Mouse (Mus musculus): ENCODE measurements around the gene Dhrs9. TPM values are rescaled to one million over a fixed set of nuclear protein-coding genes. Genes with fewer than 3 reads are reported as not detected.
A peak's percentile ranks its signal among the peaks of the same experiment; 100 is the strongest.

Gene Dhrs9
- polyA plus RNA-seq, 1 experiment from 2014 or later = 2.0 TPM

- no peak for ATAC-seq (ENCODE audit: insufficient read depth, low FRiP score)
- 44% methylated on average over 8 of the region's 8 CpGs for WGBS
- peaks cover 2% of the 10 kb centered on the region; the same call in 1 of the 2 replicates for H3K4me1 ChIP-seq (ENCODE audit: control insufficient read depth, insufficient read depth, low read length)
- no peaks in the 10 kb centered on the region for H3K27me3 ChIP-seq (ENCODE audit: control insufficient read depth, insufficient read depth, low read length)
- H3K27ac ChIP-seq (ENCODE audit: low read length) = no peak overlapping the region
- no peak overlapping the region for H3K4me2 ChIP-seq (ENCODE audit: low read depth, low read length)
- no peaks in the 10 kb centered on the region for H3K36me3 ChIP-seq (ENCODE audit: control insufficient read depth, insufficient read depth, low read length)
- no peak overlapping the region for H3K4me3 ChIP-seq (replicated peaks; ENCODE audit: low read length)
- no peak overlapping the region for H3K9ac ChIP-seq (ENCODE audit: low read length)
- no peaks in the 10 kb centered on the region for H3K9me3 ChIP-seq (replicated peaks; ENCODE audit: control insufficient read depth, low read length)
Observed at GRCm38 (mm10) chr2:69381740-69382139, 1.5 kb downstream of the Dhrs9 start.

DNA sequence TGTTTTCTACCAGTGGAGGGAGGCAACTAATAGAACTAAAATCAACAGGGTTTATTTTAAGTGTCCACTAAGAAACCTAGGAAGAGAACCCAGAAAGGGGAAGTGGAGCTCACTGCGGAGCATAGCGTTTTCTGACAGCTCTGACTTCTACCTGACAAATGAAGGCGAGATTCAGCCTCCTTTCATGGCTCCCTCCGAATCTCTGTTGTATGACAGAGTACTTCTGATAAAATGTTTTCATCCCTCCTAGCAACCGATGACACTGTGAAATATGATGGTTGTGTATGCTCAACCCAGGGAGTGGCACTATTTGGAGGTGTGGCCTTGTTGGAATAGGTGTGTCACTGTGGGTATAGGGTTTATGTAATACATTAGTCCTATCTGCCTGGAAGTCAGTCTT lies 2.6 kb downstream of the Dhrs9 start:
- peaks cover 2% of the 10 kb centered on the region; the same call in 1 of the 2 replicates for H3K4me1 ChIP-seq (ENCODE audit: control insufficient read depth, insufficient read depth, low read length)
- no peak overlapping the region for H3K4me3 ChIP-seq (replicated peaks; ENCODE audit: low read length)
- no peaks in the 10 kb centered on the region for H3K9me3 ChIP-seq (replicated peaks; ENCODE audit: control insufficient read depth, low read length)
- H3K27ac ChIP-seq (ENCODE audit: low read length) = no peak overlapping the region
- WGBS = 60% methylated on average over 5 of the region's 5 CpGs
- no peak for ATAC-seq (ENCODE audit: insufficient read depth, low FRiP score)
- H3K9ac ChIP-seq (ENCODE audit: low read length) = no peak overlapping the region
- H3K27me3 ChIP-seq (ENCODE audit: control insufficient read depth, insufficient read depth, low read length) = no peaks in the 10 kb centered on the region
- H3K36me3 ChIP-seq (ENCODE audit: control insufficient read depth, insufficient read depth, low read length) = no peaks in the 10 kb centered on the region
- H3K4me2 ChIP-seq (ENCODE audit: low read depth, low read length) = no peak overlapping the region

DNA sequence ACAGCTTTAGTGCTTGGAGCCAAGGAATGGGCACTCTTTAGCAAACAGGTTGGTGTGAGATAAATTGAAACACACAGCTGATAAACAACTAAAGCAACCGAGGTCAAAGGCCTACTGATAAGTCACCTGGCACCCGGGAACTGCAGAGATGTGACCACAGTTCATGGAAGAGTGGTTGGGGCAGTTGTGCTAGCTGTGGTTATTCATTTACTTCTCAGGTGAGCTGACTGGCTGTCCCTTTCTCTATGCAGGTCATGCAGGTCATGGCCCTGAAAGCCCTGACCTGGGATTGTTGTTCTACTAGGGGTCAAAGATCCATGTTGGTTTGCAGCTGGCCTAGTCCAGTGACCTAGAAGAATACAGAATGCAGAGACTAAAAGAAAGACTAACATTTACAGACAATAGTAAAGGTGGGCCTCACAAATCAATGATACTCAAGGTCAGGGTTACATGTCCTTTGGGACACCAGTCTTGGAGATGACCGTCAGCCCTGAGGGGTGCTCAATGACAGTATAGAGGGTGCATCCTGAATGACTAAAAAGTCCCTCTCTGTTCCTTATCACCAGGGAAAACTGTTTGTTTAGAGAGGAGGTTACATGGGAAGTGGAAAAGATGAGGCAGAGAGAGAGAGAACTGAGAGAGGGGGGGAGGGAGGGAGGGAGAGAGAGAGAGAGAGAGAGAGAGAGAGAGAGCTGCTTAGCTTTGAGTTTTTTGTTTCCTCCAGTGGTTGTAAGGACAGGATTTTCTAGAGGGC lies 6.0 kb downstream of the Dhrs9 start:
- no peaks in the 10 kb centered on the region for H3K36me3 ChIP-seq (ENCODE audit: control insufficient read depth, insufficient read depth, low read length)
- no peak overlapping the region for H3K4me3 ChIP-seq (replicated peaks; ENCODE audit: low read length)
- ATAC-seq (ENCODE audit: insufficient read depth, low FRiP score) = peak; percentile 58; the same call in 1 of the 2 replicates
- no peak overlapping the region for H3K9ac ChIP-seq (ENCODE audit: low read length)
- H3K4me1 ChIP-seq (ENCODE audit: control insufficient read depth, insufficient read depth, low read length) = no peaks in the 10 kb centered on the region
- H3K27me3 ChIP-seq (ENCODE audit: control insufficient read depth, insufficient read depth, low read length) = no peaks in the 10 kb centered on the region
- H3K27ac ChIP-seq (ENCODE audit: low read length) = no peak overlapping the region
- 49% methylated on average over 3 of the region's 3 CpGs for WGBS
- H3K9me3 ChIP-seq (replicated peaks; ENCODE audit: control insufficient read depth, low read length) = no peaks in the 10 kb centered on the region
- H3K4me2 ChIP-seq (ENCODE audit: low read depth, low read length) = no peak overlapping the region

- 80% methylated on average over 2 of the region's 2 CpGs for WGBS
Observed at GRCm38 (mm10) chr2:69393947-69394346, 13.7 kb downstream of the Dhrs9 start.

GRCm38 (mm10) chr2:69395597-69396248 lies 15.5 kb downstream of the Dhrs9 start:
- Histone ChIP-seq H3K4me2 (ENCODE audit: low read depth, low read length) (no peak overlapping the region), H3K27ac (ENCODE audit: low read length) (no peak overlapping the region), H3K27me3 (ENCODE audit: control insufficient read depth, insufficient read depth, low read length) (no peaks in the 10 kb centered on the region), H3K36me3 (ENCODE audit: control insufficient read depth, insufficient read depth, low read length) (no peaks in the 10 kb centered on the region), H3K4me1 (ENCODE audit: control insufficient read depth, insufficient read depth, low read length) (no peaks in the 10 kb centered on the region), H3K9ac (ENCODE audit: low read length) (no peak overlapping the region), H3K4me3 (replicated peaks; ENCODE audit: low read length) (no peak overlapping the region), H3K9me3 (replicated peaks; ENCODE audit: control insufficient read depth, low read length) (no peaks in the 10 kb centered on the region)
- 65% methylated on average over 9 of the region's 9 CpGs for WGBS
- ATAC-seq (ENCODE audit: insufficient read depth, low FRiP score) = no peak

More at GRCm38 (mm10) chr2:69393947-69394346, 13.7 kb downstream of the Dhrs9 start:
- Histone ChIP-seq H3K9me3 (replicated peaks; ENCODE audit: control insufficient read depth, low read length) (no peaks in the 10 kb centered on the region), H3K9ac (ENCODE audit: low read length) (no peak overlapping the region), H3K27me3 (ENCODE audit: control insufficient read depth, insufficient read depth, low read length) (no peaks in the 10 kb centered on the region), H3K4me3 (replicated peaks; ENCODE audit: low read length) (no peak overlapping the region), H3K27ac (ENCODE audit: low read length) (no peak overlapping the region), H3K4me1 (ENCODE audit: control insufficient read depth, insufficient read depth, low read length) (no peaks in the 10 kb centered on the region), H3K4me2 (ENCODE audit: low read depth, low read length) (no peak overlapping the region), H3K36me3 (ENCODE audit: control insufficient read depth, insufficient read depth, low read length) (no peaks in the 10 kb centered on the region)
- ATAC-seq (ENCODE audit: insufficient read depth, low FRiP score) = no peak

DNA sequence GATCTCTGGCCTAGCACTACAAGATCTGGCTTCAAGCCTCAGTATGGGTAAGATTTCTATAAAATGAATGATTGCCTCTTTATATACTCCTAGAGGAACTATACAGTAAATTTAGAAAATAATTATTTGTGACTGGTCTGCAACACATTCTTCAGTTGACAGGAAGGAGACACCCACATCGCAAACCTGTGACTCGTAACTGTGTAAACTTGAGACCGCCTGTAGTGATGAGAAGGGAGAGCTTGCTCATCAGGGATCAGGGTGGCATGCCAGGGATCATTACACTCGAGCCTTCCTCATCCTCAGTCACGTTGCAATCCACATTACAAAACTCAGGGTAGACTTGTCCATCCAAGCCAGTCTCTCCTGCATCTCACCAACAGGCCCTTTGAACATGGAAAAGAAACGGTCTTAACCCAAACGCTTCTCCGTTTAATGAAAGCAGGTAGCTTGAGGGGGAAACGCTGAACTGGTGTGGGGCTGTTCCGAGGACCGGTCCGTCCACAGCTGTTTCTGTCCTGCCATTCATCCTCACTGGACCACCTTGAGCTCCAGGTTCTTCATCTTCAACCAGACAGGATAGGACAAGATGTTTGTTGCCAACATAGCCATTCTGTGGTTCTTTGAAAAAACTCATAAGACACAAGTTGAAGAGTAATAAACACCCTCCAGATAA lies 16.7 kb downstream of the Dhrs9 start:
- H3K27ac ChIP-seq (ENCODE audit: low read length) = no peak overlapping the region
- no peak overlapping the region for H3K4me2 ChIP-seq (ENCODE audit: low read depth, low read length)
- H3K4me3 ChIP-seq (replicated peaks; ENCODE audit: low read length) = no peak overlapping the region
- WGBS = 82% methylated on average over 12 of the region's 12 CpGs
- H3K27me3 ChIP-seq (ENCODE audit: control insufficient read depth, insufficient read depth, low read length) = no peaks in the 10 kb centered on the region
- H3K9ac ChIP-seq (ENCODE audit: low read length) = no peak overlapping the region
- H3K9me3 ChIP-seq (replicated peaks; ENCODE audit: control insufficient read depth, low read length) = no peaks in the 10 kb centered on the region
- ATAC-seq (ENCODE audit: insufficient read depth, low FRiP score) = no peak
- H3K36me3 ChIP-seq (ENCODE audit: control insufficient read depth, insufficient read depth, low read length) = no peaks in the 10 kb centered on the region
- no peaks in the 10 kb centered on the region for H3K4me1 ChIP-seq (ENCODE audit: control insufficient read depth, insufficient read depth, low read length)

DNA sequence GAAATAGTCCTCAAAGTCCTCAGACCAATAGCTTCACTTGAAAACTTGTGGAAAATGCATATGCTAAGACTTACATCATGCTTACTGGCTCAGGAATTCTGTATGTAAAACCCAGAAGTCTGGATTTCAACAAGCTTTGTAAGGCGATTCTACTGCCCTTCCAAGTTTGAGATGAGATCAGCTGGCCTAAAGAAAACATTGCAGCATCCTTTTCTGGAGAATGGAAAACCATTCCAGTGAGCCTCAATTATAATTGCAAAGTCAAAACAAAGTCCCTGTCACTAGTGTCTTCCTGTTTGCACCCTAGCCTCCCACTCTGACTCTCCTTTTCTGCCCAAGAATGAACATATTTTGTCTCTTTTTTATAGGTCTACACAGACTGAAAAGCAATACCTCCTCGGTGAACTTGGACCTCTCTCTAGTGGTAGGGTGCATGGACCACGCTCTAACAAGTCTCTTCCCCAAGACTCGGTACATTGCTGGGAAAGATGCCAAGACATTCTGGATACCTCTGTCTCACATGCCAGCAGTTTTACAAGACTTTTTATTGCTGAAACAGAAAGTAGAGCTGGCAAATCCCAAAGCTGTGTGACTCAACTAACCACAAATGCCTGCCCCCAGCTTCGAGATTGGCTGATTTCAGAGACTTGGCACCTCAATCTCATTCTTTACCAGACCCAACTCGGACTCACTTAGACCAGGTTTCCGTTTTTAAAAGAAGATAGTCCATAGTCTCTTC lies 20.8 kb downstream of the Dhrs9 start:
- Histone ChIP-seq H3K4me1 (ENCODE audit: control insufficient read depth, insufficient read depth, low read length) (no peaks in the 10 kb centered on the region), H3K4me2 (ENCODE audit: low read depth, low read length) (no peak overlapping the region), H3K9ac (ENCODE audit: low read length) (no peak overlapping the region), H3K36me3 (ENCODE audit: control insufficient read depth, insufficient read depth, low read length) (no peaks in the 10 kb centered on the region), H3K27me3 (ENCODE audit: control insufficient read depth, insufficient read depth, low read length) (no peaks in the 10 kb centered on the region), H3K27ac (ENCODE audit: low read length) (no peak overlapping the region), H3K9me3 (replicated peaks; ENCODE audit: control insufficient read depth, low read length) (no peaks in the 10 kb centered on the region), H3K4me3 (replicated peaks; ENCODE audit: low read length) (no peak overlapping the region)
- WGBS = 66% methylated on average over 7 of the region's 7 CpGs
- ATAC-seq (ENCODE audit: insufficient read depth, low FRiP score) = no peak

GRCm38 (mm10) chr2:69401891-69402290 lies 21.6 kb downstream of the Dhrs9 start:
- Histone ChIP-seq H3K9ac (ENCODE audit: low read length) (no peak overlapping the region), H3K4me1 (ENCODE audit: control insufficient read depth, insufficient read depth, low read length) (no peaks in the 10 kb centered on the region), H3K9me3 (replicated peaks; ENCODE audit: control insufficient read depth, low read length) (no peaks in the 10 kb centered on the region), H3K36me3 (ENCODE audit: control insufficient read depth, insufficient read depth, low read length) (no peaks in the 10 kb centered on the region), H3K27ac (ENCODE audit: low read length) (no peak overlapping the region), H3K27me3 (ENCODE audit: control insufficient read depth, insufficient read depth, low read length) (no peaks in the 10 kb centered on the region), H3K4me3 (replicated peaks; ENCODE audit: low read length) (no peak overlapping the region), H3K4me2 (ENCODE audit: low read depth, low read length) (no peak overlapping the region)
- 87% methylated on average over 6 of the region's 6 CpGs for WGBS
- ATAC-seq (ENCODE audit: insufficient read depth, low FRiP score) = no peak
